Mouse (Mus musculus) heart, embryonic 11.5 days (tissue): ENCODE measurements around the gene Fam3b. TPM values are rescaled to one million over a fixed set of nuclear protein-coding genes. Genes with fewer than 3 reads are reported as not detected.

Source experiments
- ATAC-seq: fragments of 200-750 bp; cut with Nextera tagmentation; replicated peaks from 2 replicates; pipeline ENCODE4 v1.8.0; 2017; ENCODE audit warnings: moderate library complexity; ENCODE audit not compliant: insufficient number of reproducible peaks, low FRiP score, low TSS enrichment
- H3K27ac ChIP-seq: fragments of 300-500 bp; sonication (generic); 2 replicates; pipeline ENCODE4 v1.5.1; 2014; ENCODE audit warnings: mild to moderate bottlenecking, low read depth, low read length
- H3K27me3 ChIP-seq: fragments of 300-500 bp; sonication (generic); 2 replicates; pipeline ENCODE4 v1.6.1; 2014; ENCODE audit warnings: mild to moderate bottlenecking, low read length, mixed read lengths; ENCODE audit not compliant: control insufficient read depth, insufficient read depth
- H3K36me3 ChIP-seq: fragments of 300-500 bp; sonication (generic); 2 replicates; pipeline ENCODE4 v1.6.1; 2014; ENCODE audit warnings: mild to moderate bottlenecking, low read length, moderate library complexity, mixed read lengths; ENCODE audit not compliant: control insufficient read depth, insufficient read depth
- H3K4me1 ChIP-seq: fragments of 300-500 bp; sonication (generic); 2 replicates; pipeline ENCODE4 v1.6.1; 2014; ENCODE audit warnings: low read length; ENCODE audit not compliant: control insufficient read depth, insufficient read depth
- H3K4me2 ChIP-seq: fragments of 300-500 bp; sonication (generic); 2 replicates; pipeline ENCODE4 v1.6.1; 2014; ENCODE audit warnings: mild to moderate bottlenecking, moderate library complexity
- H3K4me3 ChIP-seq: fragments of 300-500 bp; sonication (generic); 2 replicates; pipeline ENCODE4 v1.5.1; 2014; ENCODE audit warnings: low read depth, low read length
- H3K9ac ChIP-seq: fragments of 300-500 bp; sonication (generic); 2 replicates; pipeline ENCODE4 v1.6.1; 2014; ENCODE audit warnings: mild to moderate bottlenecking, low read depth, low read length, moderate library complexity
- H3K9me3 ChIP-seq: fragments of 300-500 bp; sonication (generic); replicated peaks from 2 replicates; pipeline ENCODE4 v1.6.1; 2016; ENCODE audit warnings: low read length; ENCODE audit not compliant: control insufficient read depth
- WGBS: fragments of 180-500 bp; shearing (Covaris S2); extraction: QIAGEN DNeasy Blood & Tissue Kit; methylation state at CpG from one replicate; pipeline ENCODE4 v1.1.7; 2014; ENCODE audit not compliant: insufficient replicate concordance; 5-methylcytosine and 5-hydroxymethylcytosine counted together
- polyA plus RNA-seq: library from polyadenylated mRNA; unstranded; fragments of >200 nt; fragmentation: Nextera tagmentation; extraction: Ambion mirVana; gene quantifications from 2 replicates; pipeline ENCODE4 v1.2.1, GENCODE M21; 2014

Gene Fam3b
- not detected in 2 replicates for polyA plus RNA-seq

DNA sequence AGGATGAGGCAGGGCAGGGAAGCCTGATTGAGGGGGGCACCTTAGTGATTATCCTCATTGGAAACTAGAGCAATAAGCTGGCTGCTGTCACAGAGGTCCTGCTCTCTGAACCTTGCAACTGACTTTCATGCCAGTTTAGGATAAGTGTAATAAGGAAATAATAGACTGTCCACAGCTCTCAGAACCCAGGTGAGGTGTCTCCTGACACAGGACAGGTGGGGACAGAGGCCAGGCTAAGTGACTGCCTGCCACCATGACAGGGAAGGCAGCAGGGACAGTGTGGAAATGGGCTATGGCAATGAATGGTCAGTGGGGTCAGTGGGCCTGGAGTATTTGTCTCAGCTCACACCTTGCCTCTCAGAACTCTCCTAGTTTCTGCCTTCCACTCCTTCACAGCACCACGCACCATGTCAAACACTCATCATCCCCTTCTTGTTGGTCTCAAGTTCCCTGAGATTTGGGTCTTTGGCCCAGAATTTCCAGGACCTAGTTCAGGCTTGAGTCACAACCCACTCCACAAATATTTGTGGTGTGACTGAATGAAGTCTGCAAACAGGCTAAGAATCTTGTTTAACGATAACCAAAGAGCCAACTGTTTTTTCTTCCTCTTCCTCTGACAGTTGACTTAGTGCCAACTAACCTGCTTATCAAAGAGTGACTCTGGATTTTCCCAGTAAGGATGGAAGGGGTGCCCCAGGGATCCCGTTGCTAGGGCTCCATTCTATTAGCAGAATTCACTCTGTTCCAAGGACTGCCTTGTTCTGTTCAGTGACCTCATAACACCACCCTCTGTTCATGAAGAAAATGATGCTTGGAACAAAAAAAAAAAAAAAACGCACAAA, at the start of gene Fam3b:
Fam3b (minus strand) TSS at position 718 of the 842 bp plus-strand sequence.
- Histone ChIP-seq H3K27me3 (no peaks in the 10 kb centered on the region), H3K4me1 (no peaks in the 10 kb centered on the region; the same call in 1 of the 2 replicates), H3K36me3 (no peaks in the 10 kb centered on the region), H3K27ac (no peak within 1 kb of the TSS), H3K4me2 (no peak within 1 kb of the TSS), H3K9ac (no peak within 1 kb of the TSS), H3K9me3 (no peaks in the 10 kb centered on the region), H3K4me3 (no peak within 1 kb of the TSS)
- no peak for ATAC-seq
- WGBS, result 65% methylated on average over 4 of the region's 4 CpGs

DNA sequence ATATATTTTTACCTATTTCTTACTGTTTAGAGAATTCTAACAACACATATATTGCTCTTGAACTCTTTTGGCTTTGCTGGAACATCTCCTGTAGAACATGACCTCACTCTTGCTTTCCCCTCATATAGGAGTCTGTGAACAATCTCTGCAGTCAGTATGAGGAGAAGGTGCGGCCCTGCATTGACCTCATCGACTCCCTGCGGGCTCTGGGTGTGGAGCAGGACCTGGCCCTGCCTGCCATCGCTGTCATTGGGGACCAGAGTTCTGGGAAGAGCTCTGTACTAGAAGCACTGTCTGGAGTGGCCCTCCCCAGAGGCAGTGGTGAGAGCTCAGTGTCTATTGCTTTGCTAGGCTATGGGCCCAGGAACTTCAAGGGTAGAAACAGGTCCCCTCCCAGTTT, 29.7 kb upstream of the Fam3b start:
- no peak overlapping the region for H3K9ac ChIP-seq
- no peak for ATAC-seq
- H3K4me3 ChIP-seq, result no peak overlapping the region
- H3K27ac ChIP-seq, result no peak overlapping the region
- WGBS, result 76% methylated on average over 4 of the region's 4 CpGs
- H3K4me1 ChIP-seq, result no peaks in the 10 kb centered on the region
- no peak overlapping the region for H3K4me2 ChIP-seq
- no peaks in the 10 kb centered on the region for H3K36me3 ChIP-seq
- H3K27me3 ChIP-seq, result no peaks in the 10 kb centered on the region
- H3K9me3 ChIP-seq, result no peaks in the 10 kb centered on the region

DNA sequence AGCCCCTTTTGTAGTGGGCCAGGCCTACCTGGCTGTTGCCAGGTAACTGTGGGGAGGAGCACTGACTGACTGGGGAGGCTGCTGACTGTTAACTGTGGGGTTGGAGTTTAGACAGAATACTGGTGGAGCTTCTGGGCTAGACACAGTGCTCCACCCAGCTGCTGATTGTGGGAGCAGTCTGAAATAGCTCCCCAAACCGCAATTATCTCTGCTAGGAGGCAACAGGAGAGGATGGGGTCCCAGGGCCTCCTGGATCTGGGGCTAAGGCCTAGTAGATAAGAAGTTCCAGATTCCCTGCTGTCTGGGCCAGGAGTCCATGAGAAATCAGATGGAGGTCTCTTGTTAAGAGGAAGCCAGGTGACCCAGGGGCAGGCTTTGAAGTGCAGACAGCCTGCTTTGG, 22.2 kb upstream of the Fam3b start:
- H3K4me2 ChIP-seq, result peak overlapping the region; percentile 33
- no peak overlapping the region for H3K9ac ChIP-seq
- H3K4me3 ChIP-seq, result no peak overlapping the region
- H3K9me3 ChIP-seq, result no peaks in the 10 kb centered on the region; the same call in 1 of the 2 replicates
- 25% methylated on average over 1 of the region's 1 CpGs for WGBS
- no peaks in the 10 kb centered on the region for H3K36me3 ChIP-seq
- peak overlapping the region; percentile 90; the same call in 1 of the 2 replicates for H3K27ac ChIP-seq
- ATAC-seq, result no peak
- peaks cover 23% of the 10 kb centered on the region for H3K4me1 ChIP-seq
- no peaks in the 10 kb centered on the region for H3K27me3 ChIP-seq

DNA sequence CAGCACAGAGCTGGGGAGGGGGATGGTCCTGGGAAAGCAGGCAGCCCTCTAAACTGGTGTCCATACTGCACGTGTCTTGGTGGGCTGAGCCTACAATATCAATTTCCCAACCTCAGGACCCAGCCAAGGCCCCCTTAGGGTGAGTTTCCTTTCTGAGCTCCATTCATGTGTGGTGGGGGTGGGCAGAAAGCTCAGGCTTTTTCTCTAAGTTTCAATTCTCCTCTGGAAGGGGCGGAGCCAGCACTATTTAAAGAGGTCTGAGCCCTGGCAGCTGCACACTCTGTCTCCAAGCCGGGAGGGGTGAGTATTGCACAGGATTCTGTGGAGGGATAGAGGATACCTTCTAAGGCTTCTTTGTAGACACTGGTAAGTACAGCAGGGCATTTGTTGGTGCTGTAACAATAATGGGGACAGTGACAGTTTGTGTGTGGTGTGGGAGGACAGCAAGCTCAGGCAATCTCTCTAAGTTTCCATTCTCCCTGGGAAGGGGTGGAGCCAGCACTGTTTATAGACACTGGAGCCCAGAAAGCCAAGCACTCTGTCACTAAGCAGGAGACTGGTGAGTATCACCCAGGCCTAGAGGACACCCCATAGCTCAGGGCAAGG, 21.3 kb upstream of the Fam3b start:
- 9% methylated on average over 3 of the region's 3 CpGs for WGBS
- Histone ChIP-seq H3K4me2 (peak overlapping the region; percentile 58), H3K27ac (peak overlapping the region; percentile 90), H3K9ac (peak overlapping the region; percentile 58), H3K36me3 (no peaks in the 10 kb centered on the region), H3K4me3 (no peak overlapping the region), H3K27me3 (no peaks in the 10 kb centered on the region), H3K9me3 (no peaks in the 10 kb centered on the region; the same call in 1 of the 2 replicates), H3K4me1 (peaks cover 23% of the 10 kb centered on the region)
- peak; percentile 72 for ATAC-seq

DNA sequence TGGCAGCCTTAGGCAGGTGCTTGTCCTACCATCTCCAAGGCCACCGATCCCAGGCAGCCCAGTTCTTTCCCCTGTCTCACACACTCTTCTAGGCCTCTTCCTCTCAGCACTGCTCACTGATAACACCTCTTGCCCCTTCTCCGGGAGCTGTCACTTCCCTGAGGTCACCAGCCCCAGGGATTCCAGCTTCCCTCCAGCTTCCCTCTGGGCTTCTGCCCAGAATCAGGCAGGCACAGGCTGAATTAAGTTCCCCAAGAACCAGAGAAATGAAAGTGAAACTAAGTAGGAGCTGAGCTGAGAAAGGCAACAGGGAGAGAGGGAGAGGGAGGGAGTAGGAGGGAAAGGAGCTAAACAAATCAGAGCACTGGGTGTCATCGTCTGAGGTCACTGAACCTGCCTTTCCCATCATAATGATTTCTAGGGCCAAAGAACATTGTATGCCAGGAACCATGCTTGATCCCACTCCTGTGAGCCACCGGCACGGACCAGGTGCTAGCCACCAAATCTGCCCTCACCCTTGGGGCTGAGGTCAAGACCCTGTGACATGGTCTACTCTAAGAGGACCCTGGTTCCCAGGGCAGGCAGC, 20.4 kb upstream of the Fam3b start:
- ATAC-seq, result 0 out of 2 replicates have a peak, but pooled peaks have one; percentile 10
- no peaks in the 10 kb centered on the region for H3K27me3 ChIP-seq
- H3K4me1 ChIP-seq, result peaks cover 23% of the 10 kb centered on the region
- H3K4me2 ChIP-seq, result peak overlapping the region; percentile 58
- H3K9me3 ChIP-seq, result no peaks in the 10 kb centered on the region; the same call in 1 of the 2 replicates
- peak overlapping the region; percentile 19; the same call in 1 of the 2 replicates for H3K4me3 ChIP-seq
- H3K27ac ChIP-seq, result peak overlapping the region; percentile 90
- no peaks in the 10 kb centered on the region for H3K36me3 ChIP-seq
- peak overlapping the region; percentile 58 for H3K9ac ChIP-seq
- WGBS, result 15% methylated on average over 5 of the region's 5 CpGs

DNA sequence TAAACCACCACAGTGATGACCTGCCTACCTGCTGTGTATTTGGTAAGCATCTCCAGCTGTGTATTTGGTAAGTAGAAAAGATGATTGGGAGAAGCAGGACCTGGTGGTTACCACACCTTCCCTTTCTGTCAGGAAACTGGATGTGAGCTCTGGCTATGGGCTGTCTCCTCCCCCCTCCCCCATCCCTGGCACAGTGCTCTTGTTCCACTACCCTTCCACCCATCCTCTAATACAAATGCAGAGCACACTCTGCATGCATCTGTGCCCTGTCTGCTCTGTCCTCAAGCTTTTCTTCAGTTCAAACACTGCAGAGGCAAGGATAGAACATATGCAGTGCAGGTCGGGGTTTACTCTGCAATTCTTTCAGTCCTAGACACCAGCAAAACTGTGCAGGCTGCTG, 19.8 kb upstream of the Fam3b start:
- H3K36me3 ChIP-seq, result no peaks in the 10 kb centered on the region
- H3K4me2 ChIP-seq, result peak overlapping the region; percentile 58
- peak overlapping the region; percentile 90 for H3K27ac ChIP-seq
- 0 out of 2 replicates have a peak overlapping the region, but pooled peaks have one; percentile 58 for H3K9ac ChIP-seq
- WGBS, result 36% methylated on average over 1 of the region's 1 CpGs
- H3K27me3 ChIP-seq, result no peaks in the 10 kb centered on the region
- H3K9me3 ChIP-seq, result no peaks in the 10 kb centered on the region; the same call in 1 of the 2 replicates
- H3K4me3 ChIP-seq, result no peak overlapping the region
- 0 out of 2 replicates have a peak, but pooled peaks have one; percentile 3 for ATAC-seq
- H3K4me1 ChIP-seq, result peaks cover 23% of the 10 kb centered on the region

DNA sequence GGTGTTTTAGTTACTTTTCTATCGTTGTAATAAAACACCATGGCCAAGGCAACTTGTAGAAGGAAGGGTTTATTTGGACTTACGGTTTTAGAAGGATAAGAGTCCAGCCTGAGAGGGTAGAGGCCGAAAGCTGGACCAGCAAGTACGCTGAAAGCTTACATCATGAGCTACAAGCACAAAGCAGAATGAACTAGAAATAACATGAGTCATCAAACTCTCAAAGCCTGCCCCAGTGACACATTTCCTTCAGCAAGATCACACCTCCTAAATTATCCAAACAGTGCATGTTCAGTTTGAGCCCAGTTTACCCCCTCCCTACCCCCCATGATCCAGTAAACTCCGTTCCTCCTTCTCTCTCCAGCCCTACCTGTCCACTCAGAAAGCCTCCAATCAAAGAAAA, 19.1 kb upstream of the Fam3b start:
- peaks cover 23% of the 10 kb centered on the region for H3K4me1 ChIP-seq
- no peak for ATAC-seq
- 77% methylated on average over 5 of the region's 5 CpGs for WGBS
- H3K27ac ChIP-seq, result no peak overlapping the region
- no peak overlapping the region for H3K4me3 ChIP-seq
- H3K27me3 ChIP-seq, result no peaks in the 10 kb centered on the region
- H3K9ac ChIP-seq, result no peak overlapping the region
- H3K9me3 ChIP-seq, result no peaks in the 10 kb centered on the region; the same call in 1 of the 2 replicates
- no peak overlapping the region for H3K4me2 ChIP-seq
- no peaks in the 10 kb centered on the region for H3K36me3 ChIP-seq

DNA sequence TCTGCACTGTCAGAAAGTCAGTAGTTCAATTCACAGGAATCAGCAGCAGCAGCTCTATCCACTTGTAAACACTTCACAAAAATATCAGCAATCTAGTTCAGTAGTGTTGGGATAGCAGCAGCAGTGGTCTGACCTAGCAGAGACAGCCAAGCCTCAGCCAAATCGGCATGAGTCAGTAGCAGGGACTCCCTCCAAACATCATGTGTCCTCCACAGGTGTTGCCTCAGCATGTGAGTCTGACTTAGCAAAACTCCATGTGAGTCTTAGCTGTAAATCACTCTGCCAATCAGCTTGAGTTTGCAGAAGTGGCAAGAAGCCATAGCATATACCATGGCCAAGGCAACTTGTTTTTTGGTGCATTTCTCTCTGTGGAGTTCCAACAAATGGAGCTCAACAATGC, 18.5 kb upstream of the Fam3b start:
- Histone ChIP-seq H3K27ac (no peak overlapping the region), H3K9ac (no peak overlapping the region), H3K4me2 (no peak overlapping the region), H3K27me3 (no peaks in the 10 kb centered on the region), H3K4me1 (peaks cover 23% of the 10 kb centered on the region), H3K36me3 (no peaks in the 10 kb centered on the region), H3K9me3 (no peaks in the 10 kb centered on the region; the same call in 1 of the 2 replicates), H3K4me3 (no peak overlapping the region)
- no peak for ATAC-seq
- WGBS, result 69% methylated on average over 1 of the region's 1 CpGs
